Mouse (Mus musculus): ENCODE results near the gene March9. TPM values are rescaled to one million over a fixed set of nuclear protein-coding genes. Genes with fewer than 3 reads are reported as not detected.
A peak's percentile ranks its signal among the peaks of the same experiment; 100 is the strongest.

March9 gene
- polyA plus RNA-seq, 1 experiment = not detected

GRCm38 (mm10) chr10:127036273-127036672 is 23.7 kb downstream of the March9 start:
- WGBS = 79% methylated on average over 12 of the region's 12 CpGs
- TF ChIP-seq POLR2A (IDR thresholded peaks at IDR 0.05; ENCODE audit: insufficient read depth, low read depth, low read length) (no peak), CTCF (IDR thresholded peaks at IDR 0.05; ENCODE audit: insufficient read depth, low read depth, low read length) (no peak)
- H3K27ac ChIP-seq (ENCODE audit: insufficient read depth, low read depth, low read length) = no peak overlapping the region
- H3K4me1 ChIP-seq (ENCODE audit: control insufficient read depth, insufficient read depth, low read length) = no peaks in the 10 kb centered on the region
- no peak overlapping the region for H3K4me3 ChIP-seq (ENCODE audit: insufficient read depth, low read depth, low read length)

- H3K4me3 ChIP-seq (ENCODE audit: insufficient read depth, low read depth, low read length) = no peak overlapping the region
- TF ChIP-seq POLR2A (IDR thresholded peaks at IDR 0.05; ENCODE audit: insufficient read depth, low read depth, low read length) = no peak
- no peak for TF ChIP-seq CTCF (IDR thresholded peaks at IDR 0.05; ENCODE audit: insufficient read depth, low read depth, low read length)
- peaks cover 2% of the 10 kb centered on the region; the same call in 1 of the 2 replicates for H3K4me1 ChIP-seq (ENCODE audit: control insufficient read depth, insufficient read depth, low read length)
- H3K27ac ChIP-seq (ENCODE audit: insufficient read depth, low read depth, low read length) = no peak overlapping the region
- WGBS = 86% methylated on average over 7 of the region's 8 CpGs
Observed at GRCm38 (mm10) chr10:127033301-127033741, 26.7 kb downstream of the March9 start.

- TF ChIP-seq CTCF (IDR thresholded peaks at IDR 0.05; ENCODE audit: insufficient read depth, low read depth, low read length) (peak; percentile 95), POLR2A (IDR thresholded peaks at IDR 0.05; ENCODE audit: insufficient read depth, low read depth, low read length) (peak; percentile 53)
- WGBS = 5% methylated on average over 56 of the region's 56 CpGs
- H3K27ac ChIP-seq (ENCODE audit: insufficient read depth, low read depth, low read length) = no peak within 1 kb of the TSS
Observed at GRCm38 (mm10) chr10:127030336-127031296, 29.4 kb downstream of the March9 start, which contains the start of gene Tsfm. Gene Tsfm, minus strand, starts transcription at chr10:127030840.

GRCm38 (mm10) chr10:127018422-127018821 is 41.6 kb downstream of the March9 start:
- Histone ChIP-seq H3K4me1 (ENCODE audit: control insufficient read depth, insufficient read depth, low read length) (no peaks in the 10 kb centered on the region), H3K4me3 (ENCODE audit: insufficient read depth, low read depth, low read length) (no peak overlapping the region), H3K27ac (ENCODE audit: insufficient read depth, low read depth, low read length) (no peak overlapping the region)
- 68% methylated on average over 16 of the region's 16 CpGs for WGBS
- TF ChIP-seq CTCF (IDR thresholded peaks at IDR 0.05; ENCODE audit: insufficient read depth, low read depth, low read length) = no peak
- TF ChIP-seq POLR2A (IDR thresholded peaks at IDR 0.05; ENCODE audit: insufficient read depth, low read depth, low read length) = no peak

More at GRCm38 (mm10) chr10:127030336-127031296, 29.4 kb downstream of the March9 start, which contains the start of gene Tsfm:
- Histone ChIP-seq H3K4me3 (ENCODE audit: insufficient read depth, low read depth, low read length) (peak within 1 kb of the TSS; percentile 69), H3K4me1 (ENCODE audit: control insufficient read depth, insufficient read depth, low read length) (peaks cover 2% of the 10 kb centered on the region; the same call in 1 of the 2 replicates)

GRCm38 (mm10) chr10:127017071-127017470 is 42.9 kb downstream of the March9 start:
- TF ChIP-seq POLR2A (IDR thresholded peaks at IDR 0.05; ENCODE audit: insufficient read depth, low read depth, low read length) = no peak
- TF ChIP-seq CTCF (IDR thresholded peaks at IDR 0.05; ENCODE audit: insufficient read depth, low read depth, low read length) = no peak
- H3K4me3 ChIP-seq (ENCODE audit: insufficient read depth, low read depth, low read length) = no peak overlapping the region
- WGBS = 14% methylated on average over 2 of the region's 2 CpGs

GRCm38 (mm10) chr10:127016488-127016887 is 43.5 kb downstream of the March9 start:
- no peak overlapping the region for H3K4me3 ChIP-seq (ENCODE audit: insufficient read depth, low read depth, low read length)
- TF ChIP-seq POLR2A (IDR thresholded peaks at IDR 0.05; ENCODE audit: insufficient read depth, low read depth, low read length) (no peak), CTCF (IDR thresholded peaks at IDR 0.05; ENCODE audit: insufficient read depth, low read depth, low read length) (no peak)
- no peak overlapping the region for H3K27ac ChIP-seq (ENCODE audit: insufficient read depth, low read depth, low read length)
- 71% methylated on average over 5 of the region's 5 CpGs for WGBS
- no peaks in the 10 kb centered on the region for H3K4me1 ChIP-seq (ENCODE audit: control insufficient read depth, insufficient read depth, low read length)

More at GRCm38 (mm10) chr10:127017071-127017470, 42.9 kb downstream of the March9 start:
- Histone ChIP-seq H3K4me1 (ENCODE audit: control insufficient read depth, insufficient read depth, low read length) (no peaks in the 10 kb centered on the region), H3K27ac (ENCODE audit: insufficient read depth, low read depth, low read length) (no peak overlapping the region)

Other genes with a start within 250 kb of the March9 start
- not detected in 2 replicates for gene Atp23, start 158.8 kb downstream of the March9 start, polyA plus RNA-seq (2012; ENCODE audit: insufficient read depth, insufficient read length, low replicate concordance, missing spikeins)
- gene Ctdsp2, start 81.5 kb downstream of the March9 start, polyA plus RNA-seq (2012; ENCODE audit: insufficient read depth, insufficient read length, low replicate concordance, missing spikeins) = not detected in 2 replicates
- not detected in 2 replicates for gene Avil, start 59.5 kb downstream of the March9 start, polyA plus RNA-seq (2012; ENCODE audit: insufficient read depth, insufficient read length, low replicate concordance, missing spikeins)
- not detected in 2 replicates for gene Tsfm, start 29.3 kb downstream of the March9 start, polyA plus RNA-seq (2012; ENCODE audit: insufficient read depth, insufficient read length, low replicate concordance, missing spikeins)
- not detected in 2 replicates for gene Mettl1, start 18.8 kb downstream of the March9 start, polyA plus RNA-seq (2012; ENCODE audit: insufficient read depth, insufficient read length, low replicate concordance, missing spikeins)
- gene Eef1akmt3, start 18.7 kb downstream of the March9 start, polyA plus RNA-seq (2012; ENCODE audit: insufficient read depth, insufficient read length, low replicate concordance, missing spikeins) = not detected in 2 replicates
- not detected in 2 replicates for gene Cyp27b1, start 11.9 kb downstream of the March9 start, polyA plus RNA-seq (2012; ENCODE audit: insufficient read depth, insufficient read length, low replicate concordance, missing spikeins)
- gene Cdk4, start 3.4 kb upstream of the March9 start, polyA plus RNA-seq (2012; ENCODE audit: insufficient read depth, insufficient read length, low replicate concordance, missing spikeins) = not detected in 2 replicates
- gene Tspan31, start 10.1 kb upstream of the March9 start, polyA plus RNA-seq (2012; ENCODE audit: insufficient read depth, insufficient read length, low replicate concordance, missing spikeins) = not detected in 2 replicates
- 219 TPM in 1 of 2 replicates, not detected in the other for gene Agap2, start 15.1 kb upstream of the March9 start, polyA plus RNA-seq (2012; ENCODE audit: insufficient read depth, insufficient read length, low replicate concordance, missing spikeins)
- gene Os9, start 60.9 kb upstream of the March9 start, polyA plus RNA-seq (2012; ENCODE audit: insufficient read depth, insufficient read length, low replicate concordance, missing spikeins) = 124 TPM in 1 of 2 replicates, not detected in the other
- gene B4galnt1, start 105.0 kb upstream of the March9 start, polyA plus RNA-seq (2012; ENCODE audit: insufficient read depth, insufficient read length, low replicate concordance, missing spikeins) = not detected in 2 replicates
- gene Slc26a10, start 120.5 kb upstream of the March9 start, polyA plus RNA-seq (2012; ENCODE audit: insufficient read depth, insufficient read length, low replicate concordance, missing spikeins) = not detected in 2 replicates
- not detected in 2 replicates for gene Arhgef25, start 129.9 kb upstream of the March9 start, polyA plus RNA-seq (2012; ENCODE audit: insufficient read depth, insufficient read length, low replicate concordance, missing spikeins)
- 159 TPM in 1 of 2 replicates, not detected in the other for gene Dtx3, start 135.5 kb upstream of the March9 start, polyA plus RNA-seq (2012; ENCODE audit: insufficient read depth, insufficient read length, low replicate concordance, missing spikeins)
- gene Pip4k2c, start 151.4 kb upstream of the March9 start, polyA plus RNA-seq (2012; ENCODE audit: insufficient read depth, insufficient read length, low replicate concordance, missing spikeins) = 102 TPM in 1 of 2 replicates, not detected in the other
- 72.6 and 160 TPM in 2 replicates for gene Kif5a, start 203.2 kb upstream of the March9 start, polyA plus RNA-seq (2012; ENCODE audit: insufficient read depth, insufficient read length, low replicate concordance, missing spikeins)
- not detected in 2 replicates for gene Dctn2, start 206.2 kb upstream of the March9 start, polyA plus RNA-seq (2012; ENCODE audit: insufficient read depth, insufficient read length, low replicate concordance, missing spikeins)
- gene Mbd6, start 228.8 kb upstream of the March9 start, polyA plus RNA-seq (2012; ENCODE audit: insufficient read depth, insufficient read length, low replicate concordance, missing spikeins) = not detected in 2 replicates